Mouse (Mus musculus): ENCODE data around the gene Alkbh3.

DNA sequence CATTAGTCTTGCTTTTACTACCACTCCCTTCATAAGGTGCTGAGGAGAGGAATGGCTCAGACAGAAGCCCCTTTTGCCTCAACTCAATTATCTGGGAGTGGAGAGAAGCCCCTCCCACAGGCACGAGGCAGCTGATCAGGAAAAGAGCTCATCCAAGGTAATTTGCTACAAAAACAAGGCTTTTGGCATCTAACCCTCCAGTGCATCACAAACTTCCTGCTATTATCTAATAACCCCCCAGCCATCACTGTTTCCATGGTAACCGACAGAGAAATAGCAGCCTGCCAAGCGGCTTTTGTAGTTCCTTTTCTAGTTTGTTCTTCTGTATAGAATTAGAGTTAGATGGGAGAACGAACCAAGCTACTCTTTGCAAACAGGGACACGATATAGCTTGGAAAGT, 18.3 kb downstream of the Alkbh3 start:
- no peak for TF ChIP-seq CTCF (IDR thresholded peaks at IDR 0.05; ENCODE audit: low read depth, low read length)
- TF ChIP-seq GATA2 (IDR thresholded peaks at IDR 0.05; ENCODE audit: borderline replicate concordance, low read depth, low read length), result no peak
- TF ChIP-seq GATA1 (IDR thresholded peaks at IDR 0.05; ENCODE audit: borderline replicate concordance, low read length), result no peak
- no peak for TF ChIP-seq TAL1 (conservative IDR thresholded peaks at IDR 0.05; ENCODE audit: low read depth, low read length)

Data from G1E (cell line).